Mouse (Mus musculus): ENCODE measurements around the gene Ptgis. TPM values are rescaled to one million over a fixed set of nuclear protein-coding genes. Genes with fewer than 3 reads are reported as not detected.

Ptgis gene
- polyA plus RNA-seq, 1 experiment from 2014 or later = 18.2 TPM

GRCm38 (mm10) chr2:167257790-167258189, 17.4 kb upstream of the Ptgis start:
- Histone ChIP-seq H3K4me2 (no peak overlapping the region), H3K9me3 (no peaks in the 10 kb centered on the region), H3K9ac (no peak overlapping the region), H3K27me3 (replicated peaks) (no peaks in the 10 kb centered on the region), H3K4me1 (0 out of 2 replicates have a peak, but pooled peaks cover 3% of the 10 kb centered on the region), H3K27ac (no peak overlapping the region), H3K4me3 (replicated peaks) (no peak overlapping the region), H3K36me3 (no peaks in the 10 kb centered on the region)
- WGBS = 35% methylated on average over 3 of the region's 3 CpGs
- ATAC-seq (ENCODE audit: insufficient read depth, low FRiP score, low read depth) = no peak

- Histone ChIP-seq H3K36me3 (no peaks in the 10 kb centered on the region), H3K27ac (no peak overlapping the region), H3K4me2 (no peak overlapping the region), H3K27me3 (replicated peaks) (no peaks in the 10 kb centered on the region), H3K4me3 (replicated peaks) (no peak overlapping the region), H3K9me3 (no peaks in the 10 kb centered on the region), H3K9ac (no peak overlapping the region), H3K4me1 (peaks cover 22% of the 10 kb centered on the region)
- ATAC-seq (ENCODE audit: insufficient read depth, low FRiP score, low read depth) = no peak
- 62% methylated on average over 6 of the region's 6 CpGs for WGBS
Observed at GRCm38 (mm10) chr2:167254808-167255207, 14.4 kb upstream of the Ptgis start.

DNA sequence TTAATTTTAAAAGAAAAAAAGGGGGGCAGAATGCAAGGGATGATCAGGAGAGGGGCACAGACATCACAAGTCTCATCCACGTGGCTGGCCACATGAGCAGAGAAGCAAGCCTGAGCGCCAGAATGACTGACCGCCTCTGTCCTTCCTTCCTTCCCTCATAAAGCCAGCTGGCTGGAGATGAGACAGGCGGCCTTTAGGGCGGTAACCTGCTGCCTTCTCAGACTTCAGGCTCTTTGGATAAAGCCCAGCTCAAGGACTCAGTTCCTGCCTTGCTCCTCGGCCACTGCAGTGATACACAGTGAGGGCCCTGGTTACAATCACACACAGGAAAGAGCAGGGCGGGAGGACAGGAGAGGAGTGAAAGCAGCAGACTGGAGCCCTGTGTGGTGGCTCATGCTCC, 13.8 kb upstream of the Ptgis start:
- WGBS = 44% methylated on average over 7 of the region's 7 CpGs
- no peak overlapping the region for H3K27ac ChIP-seq
- H3K9me3 ChIP-seq = no peaks in the 10 kb centered on the region

GRCm38 (mm10) chr2:167253476-167253875, 13.1 kb upstream of the Ptgis start:
- no peak overlapping the region for H3K4me2 ChIP-seq
- no peak overlapping the region for H3K27ac ChIP-seq
- H3K9me3 ChIP-seq = no peaks in the 10 kb centered on the region
- no peak for ATAC-seq (ENCODE audit: insufficient read depth, low FRiP score, low read depth)
- no peaks in the 10 kb centered on the region for H3K36me3 ChIP-seq
- H3K4me1 ChIP-seq = peaks cover 23% of the 10 kb centered on the region
- no peak overlapping the region for H3K9ac ChIP-seq
- WGBS = 73% methylated on average over 5 of the region's 5 CpGs
- no peak overlapping the region for H3K4me3 ChIP-seq (replicated peaks)
- no peaks in the 10 kb centered on the region for H3K27me3 ChIP-seq (replicated peaks)

More for the DNA sequence above, 13.8 kb upstream of the Ptgis start:
- Histone ChIP-seq H3K4me3 (replicated peaks) (no peak overlapping the region), H3K9ac (no peak overlapping the region), H3K4me1 (peaks cover 23% of the 10 kb centered on the region), H3K4me2 (no peak overlapping the region), H3K36me3 (no peaks in the 10 kb centered on the region), H3K27me3 (replicated peaks) (no peaks in the 10 kb centered on the region)
- peak; percentile 41; the same call in 1 of the 2 replicates for ATAC-seq (ENCODE audit: insufficient read depth, low FRiP score, low read depth)

DNA sequence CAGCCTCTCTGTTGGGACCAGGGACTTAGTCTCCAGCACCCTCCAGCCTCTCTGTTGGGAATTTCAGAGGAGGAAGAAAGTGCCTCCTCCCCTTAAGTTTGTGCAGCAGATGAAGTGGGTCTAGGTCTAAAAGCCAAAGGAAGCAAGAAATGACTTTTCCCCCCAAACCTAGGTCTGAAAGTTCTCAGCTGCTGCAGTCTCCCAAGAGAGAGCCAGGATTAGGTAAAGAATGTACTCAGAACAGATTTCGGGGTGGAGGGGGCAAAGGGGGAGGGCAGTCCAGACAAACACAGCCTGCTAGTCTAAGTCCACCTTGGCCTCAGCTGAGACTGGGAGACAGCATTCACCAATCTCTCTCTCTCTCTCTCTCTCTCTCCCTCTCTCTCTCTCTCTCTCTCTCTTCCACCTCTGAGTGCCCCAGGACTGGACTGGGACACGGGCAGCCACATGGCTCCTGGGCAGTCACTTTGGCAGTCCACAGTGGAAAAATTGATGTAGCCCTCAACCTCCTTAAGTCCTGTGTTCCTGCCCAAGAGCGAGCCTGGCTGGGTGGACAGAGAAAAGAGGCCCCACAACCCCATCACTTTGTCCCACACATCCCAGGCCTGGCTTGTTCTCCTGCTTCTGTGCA, 11.8 kb upstream of the Ptgis start:
- no peak for ATAC-seq (ENCODE audit: insufficient read depth, low FRiP score, low read depth)
- H3K4me1 ChIP-seq = peaks cover 23% of the 10 kb centered on the region
- H3K27ac ChIP-seq = peak overlapping the region; percentile 48
- no peaks in the 10 kb centered on the region for H3K9me3 ChIP-seq
- WGBS = 19% methylated on average over 3 of the region's 3 CpGs
- H3K4me2 ChIP-seq = no peak overlapping the region
- no peak overlapping the region for H3K4me3 ChIP-seq (replicated peaks)
- H3K27me3 ChIP-seq (replicated peaks) = no peaks in the 10 kb centered on the region
- H3K36me3 ChIP-seq = no peaks in the 10 kb centered on the region
- no peak overlapping the region for H3K9ac ChIP-seq

DNA sequence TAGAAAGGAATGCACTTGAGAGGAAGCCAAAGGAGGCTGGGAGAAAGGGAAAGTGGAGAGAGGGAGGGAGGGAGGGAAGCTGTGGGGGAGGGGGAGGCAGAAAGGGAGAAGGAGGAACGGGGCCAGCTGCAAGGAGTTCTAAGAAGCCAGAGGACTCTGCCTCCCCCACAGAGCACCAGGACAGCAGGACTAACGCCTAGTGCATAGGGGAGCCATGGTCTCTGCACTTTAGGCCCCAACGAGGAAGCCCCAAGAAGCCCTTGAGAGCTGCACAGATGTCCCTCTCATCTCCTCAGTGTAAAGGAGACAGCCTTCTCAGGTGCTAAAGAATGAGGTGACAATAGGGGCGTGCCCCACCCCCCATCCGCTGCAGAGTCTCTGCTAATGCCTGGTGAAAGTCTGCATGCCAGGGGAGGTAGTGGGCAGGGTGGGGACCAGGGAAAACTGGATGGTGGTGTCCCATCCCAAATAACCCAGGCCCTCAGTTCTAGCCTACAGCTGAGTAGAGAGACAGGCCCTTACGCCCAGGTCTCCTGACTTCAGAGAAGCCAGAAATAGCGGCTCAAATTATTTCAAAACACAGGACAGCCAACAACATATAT, 10.4 kb upstream of the Ptgis start:
- Histone ChIP-seq H3K4me3 (replicated peaks) (no peak overlapping the region), H3K27ac (peak overlapping the region; percentile 73), H3K9ac (no peak overlapping the region), H3K36me3 (no peaks in the 10 kb centered on the region), H3K4me1 (peaks cover 23% of the 10 kb centered on the region), H3K27me3 (replicated peaks) (no peaks in the 10 kb centered on the region), H3K9me3 (no peaks in the 10 kb centered on the region), H3K4me2 (peak overlapping the region; percentile 33)
- 24% methylated on average over 7 of the region's 7 CpGs for WGBS
- ATAC-seq (ENCODE audit: insufficient read depth, low FRiP score, low read depth) = 0 out of 2 replicates have a peak, but pooled peaks have one; percentile 8

DNA sequence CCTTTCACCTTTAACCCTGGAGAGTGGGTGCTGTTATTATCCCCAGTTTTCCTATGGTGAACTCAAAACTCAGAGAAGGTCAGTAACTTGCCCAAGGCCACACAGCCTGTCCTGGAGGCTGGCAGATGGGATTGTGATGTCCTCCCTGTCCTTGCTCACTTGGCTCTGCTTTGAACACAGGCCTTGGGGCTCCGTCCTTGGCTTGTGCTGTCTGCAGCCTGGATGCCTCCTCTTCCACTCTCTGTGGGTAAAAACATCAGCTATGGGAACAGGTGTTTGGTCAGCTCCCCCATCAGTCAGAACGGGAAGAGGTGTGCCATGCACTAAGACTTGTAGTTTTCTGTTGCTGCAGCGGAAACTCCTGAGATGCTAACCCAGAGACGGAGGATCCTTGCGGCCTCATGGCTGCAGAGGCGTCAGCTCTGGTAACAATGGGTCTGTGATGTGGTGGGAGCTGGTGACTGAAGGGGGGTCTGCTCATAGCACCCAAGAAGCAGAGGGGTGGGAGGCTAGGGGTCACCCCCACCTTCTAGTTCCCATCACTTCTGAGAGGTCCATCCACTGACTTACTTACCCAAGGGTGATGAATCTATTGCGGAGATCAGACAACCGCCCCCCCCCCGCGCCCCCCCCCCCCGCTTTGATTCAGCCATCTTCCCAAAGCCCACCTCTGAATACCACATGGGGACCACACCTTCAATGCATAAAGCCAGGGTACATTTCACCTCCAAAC, 9.8 kb upstream of the Ptgis start:
- peak overlapping the region; percentile 64 for H3K27ac ChIP-seq
- no peaks in the 10 kb centered on the region for H3K9me3 ChIP-seq
- H3K27me3 ChIP-seq (replicated peaks) = no peaks in the 10 kb centered on the region
- no peaks in the 10 kb centered on the region for H3K36me3 ChIP-seq
- 0 out of 2 replicates have a peak, but pooled peaks have one; percentile 14 for ATAC-seq (ENCODE audit: insufficient read depth, low FRiP score, low read depth)
- no peak overlapping the region for H3K4me3 ChIP-seq (replicated peaks)
- H3K4me2 ChIP-seq = no peak overlapping the region
- H3K9ac ChIP-seq = no peak overlapping the region
- 33% methylated on average over 11 of the region's 11 CpGs for WGBS
- H3K4me1 ChIP-seq = peaks cover 23% of the 10 kb centered on the region

GRCm38 (mm10) chr2:167249591-167249990, 9.2 kb upstream of the Ptgis start:
- Histone ChIP-seq H3K27ac (peak overlapping the region; percentile 64; the same call in 1 of the 2 replicates), H3K4me2 (no peak overlapping the region), H3K9me3 (no peaks in the 10 kb centered on the region), H3K27me3 (replicated peaks) (no peaks in the 10 kb centered on the region), H3K9ac (no peak overlapping the region), H3K4me3 (replicated peaks) (no peak overlapping the region), H3K36me3 (no peaks in the 10 kb centered on the region), H3K4me1 (peaks cover 23% of the 10 kb centered on the region)
- WGBS = 39% methylated on average over 3 of the region's 3 CpGs
- peak; percentile 44; the same call in 1 of the 2 replicates for ATAC-seq (ENCODE audit: insufficient read depth, low FRiP score, low read depth)

DNA sequence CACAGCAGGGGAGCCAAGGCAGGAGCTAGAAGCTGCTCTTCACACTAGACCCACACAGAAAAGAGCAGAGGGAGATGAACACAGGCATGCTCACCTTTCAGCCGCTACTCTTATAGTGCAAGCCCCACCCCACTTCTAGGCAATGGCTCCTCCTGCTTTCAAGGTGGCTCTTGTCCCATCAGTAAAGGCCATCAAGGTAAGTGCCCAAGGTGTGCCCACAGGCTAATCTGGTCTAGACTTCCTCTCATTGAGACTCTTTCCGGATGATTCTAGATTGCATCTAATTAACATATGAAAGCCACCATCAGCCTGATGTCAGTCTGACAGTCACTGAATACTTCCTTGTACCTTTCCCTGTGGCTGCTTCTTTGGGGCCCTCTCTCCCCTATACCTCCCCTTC, 7.4 kb upstream of the Ptgis start:
- WGBS = 53% methylated on average over 2 of the region's 2 CpGs
- Histone ChIP-seq H3K4me2 (no peak overlapping the region), H3K27me3 (replicated peaks) (no peaks in the 10 kb centered on the region), H3K9ac (no peak overlapping the region), H3K27ac (no peak overlapping the region), H3K36me3 (no peaks in the 10 kb centered on the region), H3K4me1 (peaks cover 20% of the 10 kb centered on the region), H3K4me3 (replicated peaks) (no peak overlapping the region), H3K9me3 (no peaks in the 10 kb centered on the region)
- ATAC-seq (ENCODE audit: insufficient read depth, low FRiP score, low read depth) = no peak

- H3K9ac ChIP-seq = no peak overlapping the region
- 89% methylated on average over 7 of the region's 7 CpGs for WGBS
- no peak for ATAC-seq (ENCODE audit: insufficient read depth, low FRiP score, low read depth)
- H3K27ac ChIP-seq = no peak overlapping the region
- H3K4me1 ChIP-seq = peaks cover 14% of the 10 kb centered on the region; the same call in 1 of the 2 replicates
- no peaks in the 10 kb centered on the region for H3K9me3 ChIP-seq
- H3K27me3 ChIP-seq (replicated peaks) = no peaks in the 10 kb centered on the region
- H3K4me2 ChIP-seq = no peak overlapping the region
- no peaks in the 10 kb centered on the region for H3K36me3 ChIP-seq
- no peak overlapping the region for H3K4me3 ChIP-seq (replicated peaks)
Observed at GRCm38 (mm10) chr2:167246704-167247103, 6.3 kb upstream of the Ptgis start.

- Histone ChIP-seq H3K36me3 (no peaks in the 10 kb centered on the region), H3K4me2 (no peak overlapping the region), H3K9me3 (no peaks in the 10 kb centered on the region), H3K4me3 (replicated peaks) (no peak overlapping the region), H3K9ac (no peak overlapping the region), H3K4me1 (peaks cover 13% of the 10 kb centered on the region), H3K27ac (no peak overlapping the region), H3K27me3 (replicated peaks) (no peaks in the 10 kb centered on the region)
- WGBS = 73% methylated on average over 4 of the region's 4 CpGs
- no peak for ATAC-seq (ENCODE audit: insufficient read depth, low FRiP score, low read depth)
Observed at GRCm38 (mm10) chr2:167244892-167245291, 4.5 kb upstream of the Ptgis start.
